17 mouse cellular contexts compared by ENCODE assay signal in genomic region chr8:124184078-124184477, GRCm38 (mm10). TPM values are rescaled to one million over a fixed set of nuclear protein-coding genes. Genes with fewer than 3 reads are reported as not detected.
DNase-seq lines count a peak whose midpoint lies in the region; ATAC-seq and TF ChIP-seq lines count a peak whose summit lies in the region.
"Had no signal": no experiment of that assay in that cellular context is flagged by ENCODE, and none has a peak within 500 bp of the region (broad histone marks: within the 10 kb centered on the region; RNA-seq: fewer than 3 reads in every experiment).

No protein-coding gene starts in this region.

- H3K9ac ChIP-seq in neural tube, embryonic 14.5 days (replicated peaks; ENCODE audit: low read depth, low read length) = no peak overlapping the region
- H3K9ac ChIP-seq: hindbrain, embryonic 15.5 days; neural tube, embryonic 12.5 days had no signal

- peak; percentile 81 for ATAC-seq in frontal cortex, adult (ENCODE audit: low TSS enrichment)
- no peak for ATAC-seq in neural tube, embryonic 14.5 days (ENCODE audit: low read depth)

- TF ChIP-seq POLR2A in embryonic fibroblast, embryonic 13.5 days (IDR thresholded peaks at IDR 0.05; ENCODE audit: low read depth, low read length) = no peak
- no peak for TF ChIP-seq POLR2A in cerebellum, adult 2 months (IDR thresholded peaks at IDR 0.05; ENCODE audit: borderline replicate concordance, insufficient read depth, low read length)

- H3K27me3 ChIP-seq in neural tube, embryonic 14.5 days (ENCODE audit: control insufficient read depth, insufficient read depth, low read length) = no peaks in the 10 kb centered on the region
- H3K27me3 ChIP-seq in cerebellum, adult 2 months (ENCODE audit: control insufficient read depth, insufficient read depth, low read length) = no peaks in the 10 kb centered on the region
- H3K27me3 ChIP-seq: hindbrain, embryonic 15.5 days; neural tube, embryonic 12.5 days had no signal

- no peak overlapping the region for H3K4me3 ChIP-seq in embryonic fibroblast, embryonic 13.5 days (ENCODE audit: insufficient read depth, low read length)
- H3K4me3 ChIP-seq in neural tube, embryonic 14.5 days (ENCODE audit: low read depth, low read length) = no peak overlapping the region
- H3K4me3 ChIP-seq in cerebellum, adult 2 months (replicated peaks; ENCODE audit: insufficient read depth, low read depth, low read length) = no peak overlapping the region
- H3K4me3 ChIP-seq: hindbrain, embryonic 15.5 days; megakaryocyte, embryonic 14.5 days; neural tube, embryonic 12.5 days had no signal

- no peaks in the 10 kb centered on the region for H3K9me3 ChIP-seq in neural tube, embryonic 14.5 days (ENCODE audit: control insufficient read depth, low read length)
- H3K9me3 ChIP-seq: hindbrain, embryonic 15.5 days; megakaryocyte, embryonic 14.5 days; neural tube, embryonic 12.5 days had no signal

- H3K4me1 ChIP-seq in embryonic fibroblast, embryonic 13.5 days (ENCODE audit: control insufficient read depth, insufficient read depth, low read length) = no peaks in the 10 kb centered on the region; the same call in 1 of the 2 replicates
- H3K4me1 ChIP-seq in neural tube, embryonic 14.5 days (ENCODE audit: control insufficient read depth, insufficient read depth, low read length) = 0 out of 2 replicates have a peak, but pooled peaks cover 8% of the 10 kb centered on the region
- peaks cover 7% of the 10 kb centered on the region for H3K4me1 ChIP-seq in cerebellum, adult 2 months (ENCODE audit: control insufficient read depth, insufficient read depth, low read length)
- H3K4me1 ChIP-seq: neural tube, embryonic 12.5 days had no signal

- H3K27ac ChIP-seq in embryonic fibroblast, embryonic 13.5 days (ENCODE audit: insufficient read depth, low read length) = peak overlapping the region; percentile 35; the same call in 1 of the 2 replicates
- peak overlapping the region; percentile 55 for H3K27ac ChIP-seq in neural tube, embryonic 14.5 days (ENCODE audit: low read depth, low read length)
- H3K27ac ChIP-seq in cerebellum, adult 2 months (ENCODE audit: insufficient read depth, low read length) = no peak overlapping the region
- H3K27ac ChIP-seq: hindbrain, embryonic 15.5 days; kidney, postnatal 0 days; neural tube, embryonic 12.5 days had no signal

- H3K4me2 ChIP-seq in neural tube, embryonic 14.5 days (ENCODE audit: low read depth, low read length) = no peak overlapping the region
- H3K4me2 ChIP-seq: hindbrain, embryonic 15.5 days; neural tube, embryonic 12.5 days had no signal

- no peak for TF ChIP-seq CTCF in embryonic fibroblast, embryonic 13.5 days (IDR thresholded peaks at IDR 0.05; ENCODE audit: borderline replicate concordance, insufficient read depth, low read length)
- TF ChIP-seq CTCF in cerebellum, adult 2 months (IDR thresholded peaks at IDR 0.05; ENCODE audit: borderline replicate concordance, insufficient read depth, low read depth, low read length) = no peak

- no peak for DNase-seq in frontal cortex, postnatal 25 days (ENCODE audit: low spot score in 2 of 2)
- peak; percentile 22 to 38 for DNase-seq in lung, adult 18-20 months
- no peak for DNase-seq in lung, postnatal 25 days (ENCODE audit: low spot score)
- no peak for DNase-seq in urinary bladder, postnatal 4 days (ENCODE audit: low spot score in 2 of 2)
- no peak for DNase-seq in cerebellum, adult 2 months
- DNase-seq: B cell, adult 2 months; embryo, embryonic 11 days; liver; right cerebral cortex, postnatal 4 days; thymus, adult 18-20 months had no signal

- no peaks in the 10 kb centered on the region for H3K36me3 ChIP-seq in neural tube, embryonic 14.5 days (ENCODE audit: control insufficient read depth, insufficient read depth, low read length)
- H3K36me3 ChIP-seq: hindbrain, embryonic 15.5 days; neural tube, embryonic 12.5 days had no signal

- 61% methylated on average over 3 of the region's 3 CpGs for WGBS in neural tube, embryonic 14.5 days
- 78% methylated on average over 3 of the region's 3 CpGs for WGBS in cerebellum, adult 2 months

RNA-seq across cellular contexts. Expression of gene Galnt2, which starts 47.1 kb away (rescaled TPM):
- polyA plus RNA-seq in embryonic fibroblast, embryonic 13.5 days (2011; ENCODE audit: insufficient read length, low read depth, missing spikeins) = 20.3 and 45.2 TPM in 2 replicates
- 55.8 and 57.7 TPM in 2 replicates for polyA plus RNA-seq in neural tube, embryonic 14.5 days (2014; fragmentation: Nextera tagmentation; extraction: Ambion mirVana)
- polyA plus RNA-seq in cerebellum, adult 2 months (2012; rRNA removed) = 22.6 and 23.8 TPM in 2 replicates

Comparison
In these comparisons a context has a peak if more than half of its experiments do, and no peak if none do; other contexts are left out.
1. DNase-seq: peak in lung, adult 18-20 months (2 of 2); none in frontal cortex, postnatal 25 days (0 of 2), lung, postnatal 25 days (single experiment), urinary bladder, postnatal 4 days (0 of 2) and cerebellum, adult 2 months (0 of 2).